Mouse (Mus musculus): ENCODE results near the gene Ptgds.

Ptgds gene

GRCm38 (mm10) chr2:25479551-25480311, 9.9 kb upstream of the Ptgds start:
- no peak for DNase-seq

- no peak for DNase-seq
Observed at GRCm38 (mm10) chr2:25477967-25478675, 8.3 kb upstream of the Ptgds start.

- DNase-seq, result no peak
Observed at GRCm38 (mm10) chr2:25477541-25477940, 7.7 kb upstream of the Ptgds start.

- no peak for DNase-seq
Observed at GRCm38 (mm10) chr2:25472550-25472949, 2.7 kb upstream of the Ptgds start.

- DNase-seq, result peak; percentile 71
Observed at GRCm38 (mm10) chr2:25468962-25469915, 607 bp downstream of the Ptgds start.

GRCm38 (mm10) chr2:25467606-25468303, 2.1 kb downstream of the Ptgds start:
- DNase-seq, result peak; percentile 61

- peak; percentile 74 for DNase-seq
Observed at GRCm38 (mm10) chr2:25465816-25466635, 3.8 kb downstream of the Ptgds start.

GRCm38 (mm10) chr2:25465256-25465655, 4.6 kb downstream of the Ptgds start:
- DNase-seq, result no peak

- DNase-seq, result no peak
Observed at GRCm38 (mm10) chr2:25463630-25464029, 6.2 kb downstream of the Ptgds start.

GRCm38 (mm10) chr2:25461407-25461806, 8.4 kb downstream of the Ptgds start:
- DNase-seq, result no peak

- peak; percentile 95 for DNase-seq
Observed at GRCm38 (mm10) chr2:25460551-25461309, 9.1 kb downstream of the Ptgds start, which contains the start of gene Paxx. Gene Paxx, minus strand, starts transcription at chr2:25461094.

GRCm38 (mm10) chr2:25460135-25460534, 9.7 kb downstream of the Ptgds start:
- DNase-seq, result no peak

- DNase-seq, result no peak
Observed at GRCm38 (mm10) chr2:25458911-25459310, 10.9 kb downstream of the Ptgds start.

- no peak for DNase-seq
Observed at GRCm38 (mm10) chr2:25457022-25457896, 12.6 kb downstream of the Ptgds start.

- no peak for DNase-seq
Observed at GRCm38 (mm10) chr2:25456205-25456953, 13.5 kb downstream of the Ptgds start, which contains the start of gene Clic3. Gene Clic3, plus strand, starts transcription at chr2:25456838.

GRCm38 (mm10) chr2:25452951-25453350, 16.9 kb downstream of the Ptgds start:
- no peak for DNase-seq

GRCm38 (mm10) chr2:25450853-25451647, 18.8 kb downstream of the Ptgds start:
- no peak for DNase-seq

GRCm38 (mm10) chr2:25442682-25443081, 27.2 kb downstream of the Ptgds start:
- no peak for DNase-seq
